Mouse (Mus musculus) activated CD4-positive, CD25-positive, alpha-beta regulatory T cell, adult 9 weeks (primary cell): ENCODE results near the gene Cyp2j7. TPM values are rescaled to one million over a fixed set of nuclear protein-coding genes. Genes with fewer than 3 reads are reported as not detected.

ENCODE experiments used
- polyA plus RNA-seq: library from polyadenylated mRNA; unstranded; fragments of 100-300 nt; shearing (Covaris generic); gene quantifications from one replicate; pipeline ENCODE4 v1.2.1, GENCODE M21; 2017

Cyp2j7 gene
- polyA plus RNA-seq, result not detected

GRCm38 (mm10) chr4:96236559-96236958, at the start of gene Cyp2j7:
Cyp2j7 (minus strand) TSS chr4:96236659.

Other genes with a start within 250 kb of the Cyp2j7 start
- gene Cyp2j13, start 159.1 kb downstream of the Cyp2j7 start, polyA plus RNA-seq, result not detected
- not detected for gene Cyp2j12, start 95.5 kb downstream of the Cyp2j7 start, polyA plus RNA-seq
- not detected for gene Cyp2j11, start 112.0 kb upstream of the Cyp2j7 start, polyA plus RNA-seq